ENCODE assay signal across 11 mouse cellular contexts in the genomic region with DNA sequence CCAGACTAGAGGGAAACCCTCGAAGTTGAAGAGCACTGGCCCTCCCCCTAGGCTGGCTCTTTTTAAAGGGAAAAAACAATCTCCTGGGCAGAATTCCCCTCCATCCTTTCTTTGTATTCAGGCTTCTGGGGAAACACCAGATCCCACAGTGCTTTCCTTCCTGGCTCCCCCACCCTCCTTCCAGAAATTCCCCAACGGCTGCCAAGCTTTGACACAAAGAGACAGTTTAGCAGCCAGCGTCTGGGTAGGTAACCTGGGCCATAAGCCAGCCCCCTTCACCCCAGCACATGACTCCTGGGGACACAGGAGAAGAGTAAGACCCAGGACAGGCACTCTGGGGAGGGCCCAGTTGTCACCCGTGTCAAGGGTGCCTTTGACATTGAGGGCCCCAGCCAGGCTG. TPM values are rescaled to one million over a fixed set of nuclear protein-coding genes. Genes with fewer than 3 reads are reported as not detected.
DNase-seq lines count a peak whose midpoint lies in the region; ATAC-seq lines count a peak whose summit lies in the region.
"Had no signal": no experiment of that assay in that cellular context is flagged by ENCODE, and none has a peak within 500 bp of the region (broad histone marks: within the 10 kb centered on the region; RNA-seq: fewer than 3 reads in every experiment).

No protein-coding gene starts in this region.

- no peak overlapping the region for H3K4me2 ChIP-seq in hindbrain, embryonic 13.5 days
- H3K4me2 ChIP-seq in hindbrain, embryonic 11.5 days (replicated peaks; ENCODE audit: low read depth, low read length), result no peak overlapping the region
- H3K4me2 ChIP-seq in embryonic facial prominence, embryonic 15.5 days (replicated peaks), result no peak overlapping the region
- H3K4me2 ChIP-seq in lung, embryonic 15.5 days, result no peak overlapping the region

- H3K9ac ChIP-seq in hindbrain, embryonic 13.5 days, result no peak overlapping the region
- no peak overlapping the region for H3K9ac ChIP-seq in hindbrain, embryonic 11.5 days (ENCODE audit: low read depth, low read length)
- no peak overlapping the region for H3K9ac ChIP-seq in embryonic facial prominence, embryonic 15.5 days
- H3K9ac ChIP-seq in lung, embryonic 15.5 days, result no peak overlapping the region
- H3K9ac ChIP-seq: liver, embryonic 14.5 days had no signal

- intact Hi-C loops in heart, postnatal 36 days (cut with DNase I), result no loop called here

- H3K36me3 ChIP-seq in hindbrain, embryonic 13.5 days, result no peaks in the 10 kb centered on the region
- no peaks in the 10 kb centered on the region for H3K36me3 ChIP-seq in hindbrain, embryonic 11.5 days (ENCODE audit: control insufficient read depth, insufficient read depth, low read length)
- no peaks in the 10 kb centered on the region for H3K36me3 ChIP-seq in embryonic facial prominence, embryonic 15.5 days
- H3K36me3 ChIP-seq in lung, embryonic 15.5 days, result no peaks in the 10 kb centered on the region
- H3K36me3 ChIP-seq: G1E had no signal

- WGBS in hindbrain, embryonic 13.5 days, result 46% methylated on average over 4 of the region's 4 CpGs
- WGBS in hindbrain, embryonic 11.5 days, result 62% methylated on average over 4 of the region's 4 CpGs
- 30% methylated on average over 4 of the region's 4 CpGs for WGBS in embryonic facial prominence, embryonic 15.5 days
- WGBS in lung, embryonic 15.5 days, result 23% methylated on average over 4 of the region's 4 CpGs

- peaks cover 25% of the 10 kb centered on the region for H3K27me3 ChIP-seq in hindbrain, embryonic 13.5 days
- H3K27me3 ChIP-seq in hindbrain, embryonic 11.5 days (ENCODE audit: control insufficient read depth, insufficient read depth, low read length), result no peaks in the 10 kb centered on the region; the same call in 1 of the 2 replicates
- H3K27me3 ChIP-seq in embryonic facial prominence, embryonic 15.5 days, result 0 out of 2 replicates have a peak, but pooled peaks cover 3% of the 10 kb centered on the region
- no peaks in the 10 kb centered on the region for H3K27me3 ChIP-seq in lung, embryonic 15.5 days

- H3K4me3 ChIP-seq in hindbrain, embryonic 13.5 days, result no peak overlapping the region
- H3K4me3 ChIP-seq in hindbrain, embryonic 11.5 days (ENCODE audit: low read depth, low read length), result no peak overlapping the region
- H3K4me3 ChIP-seq in embryonic facial prominence, embryonic 15.5 days (replicated peaks), result no peak overlapping the region
- no peak overlapping the region for H3K4me3 ChIP-seq in lung, embryonic 15.5 days

- H3K4me1 ChIP-seq in hindbrain, embryonic 13.5 days (replicated peaks), result peaks cover 28% of the 10 kb centered on the region
- 0 out of 2 replicates have a peak, but pooled peaks cover 2% of the 10 kb centered on the region for H3K4me1 ChIP-seq in hindbrain, embryonic 11.5 days (replicated peaks; ENCODE audit: control insufficient read depth, insufficient read depth, low read length)
- peaks cover 21% of the 10 kb centered on the region for H3K4me1 ChIP-seq in embryonic facial prominence, embryonic 15.5 days
- H3K4me1 ChIP-seq in lung, embryonic 15.5 days, result peaks cover 49% of the 10 kb centered on the region

- no peak for ATAC-seq in hindbrain, embryonic 13.5 days (ENCODE audit: low FRiP score)
- no peak for ATAC-seq in hindbrain, embryonic 11.5 days (ENCODE audit: low FRiP score)
- ATAC-seq in embryonic facial prominence, embryonic 15.5 days (ENCODE audit: insufficient number of reproducible peaks, low FRiP score, low TSS enrichment, low read depth), result no peak
- no peak for ATAC-seq in lung, embryonic 15.5 days (ENCODE audit: borderline replicate concordance, extremely low read depth, low FRiP score, low TSS enrichment)

- DNase-seq in hindbrain, embryonic 11.5 days (ENCODE audit: low spot score), result no peak
- peak; percentile 49 to 59 for DNase-seq in heart, postnatal 36 days
- no peak for DNase-seq in cerebellum, postnatal 36 days
- DNase-seq in retina, postnatal 1 day, result no peak
- no peak for DNase-seq in layer of hippocampus, adult 8-10 months (ENCODE audit: low spot score in 2 of 2)
- DNase-seq: thymus, postnatal 14 days had no signal

- no peaks in the 10 kb centered on the region for H3K9me3 ChIP-seq in hindbrain, embryonic 13.5 days
- H3K9me3 ChIP-seq in hindbrain, embryonic 11.5 days (ENCODE audit: control insufficient read depth, low read length), result no peaks in the 10 kb centered on the region
- no peaks in the 10 kb centered on the region for H3K9me3 ChIP-seq in embryonic facial prominence, embryonic 15.5 days (replicated peaks)
- H3K9me3 ChIP-seq in lung, embryonic 15.5 days, result no peaks in the 10 kb centered on the region
- H3K9me3 ChIP-seq: G1E had no signal

- peak overlapping the region; percentile 52; the same call in 1 of the 2 replicates for H3K27ac ChIP-seq in hindbrain, embryonic 13.5 days
- no peak overlapping the region for H3K27ac ChIP-seq in hindbrain, embryonic 11.5 days (ENCODE audit: low read depth, low read length)
- peak overlapping the region; percentile 12; the same call in 1 of the 2 replicates for H3K27ac ChIP-seq in embryonic facial prominence, embryonic 15.5 days (replicated peaks)
- H3K27ac ChIP-seq in lung, embryonic 15.5 days, result peak overlapping the region; percentile 82
- H3K27ac ChIP-seq: liver, embryonic 14.5 days had no signal

RNA-seq across cellular contexts. Expression of a gene that starts 4.0 kb away (rescaled TPM):
- polyA plus RNA-seq in hindbrain, embryonic 13.5 days (2015; fragmentation: Nextera tagmentation; extraction: Ambion mirVana), result 67.3 and 69.0 TPM in 2 replicates
- 70.5 and 75.3 TPM in 2 replicates for polyA plus RNA-seq in hindbrain, embryonic 11.5 days (2014; fragmentation: Nextera tagmentation; extraction: Ambion mirVana)
- polyA plus RNA-seq in embryonic facial prominence, embryonic 15.5 days (2015; fragmentation: Nextera tagmentation; extraction: Ambion mirVana), result 119 and 121 TPM in 2 replicates
- 10 to 100 TPM; 30.9 to 31.1 TPM for total RNA-seq in heart, postnatal 36 days (2021)
- polyA plus RNA-seq in lung, embryonic 15.5 days (2015; fragmentation: Nextera tagmentation; extraction: Ambion mirVana), result 254 and 264 TPM in 2 replicates
- 10 to 100 TPM; 20.2 to 27.6 (median 24.6) TPM for total RNA-seq in layer of hippocampus, adult 8-10 months (2022)

RNA-seq across cellular contexts. Expression of a gene that starts 17.4 kb away (rescaled TPM):
- polyA plus RNA-seq in hindbrain, embryonic 13.5 days (2015; fragmentation: Nextera tagmentation; extraction: Ambion mirVana), result 19.5 and 20.5 TPM in 2 replicates
- 19.7 and 23.3 TPM in 2 replicates for polyA plus RNA-seq in hindbrain, embryonic 11.5 days (2014; fragmentation: Nextera tagmentation; extraction: Ambion mirVana)
- 23.3 and 23.5 TPM in 2 replicates for polyA plus RNA-seq in embryonic facial prominence, embryonic 15.5 days (2015; fragmentation: Nextera tagmentation; extraction: Ambion mirVana)
- total RNA-seq in heart, postnatal 36 days (2021), result 10 to 100 TPM; 13.3 to 14.4 TPM
- polyA plus RNA-seq in lung, embryonic 15.5 days (2015; fragmentation: Nextera tagmentation; extraction: Ambion mirVana), result 30.5 and 32.6 TPM in 2 replicates
- total RNA-seq in layer of hippocampus, adult 8-10 months (2022), result 10 to 100 TPM; 14.6 to 20.3 (median 16.5) TPM

Comparison
In these comparisons a context has a peak if more than half of its experiments do, and no peak if none do; other contexts are left out.
1. DNase-seq: peak in heart, postnatal 36 days (2 of 2); none in hindbrain, embryonic 11.5 days (single experiment), cerebellum, postnatal 36 days (0 of 2), retina, postnatal 1 day (single experiment) and layer of hippocampus, adult 8-10 months (0 of 2).